Mouse (Mus musculus) liver, embryonic 13.5 days (tissue): ENCODE measurements around the gene Ptprb. TPM values are rescaled to one million over a fixed set of nuclear protein-coding genes. Genes with fewer than 3 reads are reported as not detected.

Experiments used
- ATAC-seq: fragments of 200-750 bp; cut with Nextera tagmentation; 2 replicates; pipeline ENCODE4 v1.8.0; 2017; ENCODE audit warnings: low read depth, mild to moderate bottlenecking, moderate number of reproducible peaks, moderate library complexity
- DNase-seq: peaks from one replicate; pipeline ENCODE4 v3.0.0; 2022
- H3K27ac ChIP-seq: fragments of 300-500 bp; sonication (generic); 2 replicates; pipeline ENCODE4 v1.5.1; 2015; ENCODE audit warnings: moderate library complexity, mild to moderate bottlenecking, inconsistent platforms
- H3K27me3 ChIP-seq: fragments of 300-500 bp; sonication (generic); 2 replicates; pipeline ENCODE4 v1.6.1; 2015; ENCODE audit warnings: mild to moderate bottlenecking, inconsistent platforms
- H3K36me3 ChIP-seq: fragments of 300-500 bp; sonication (generic); 2 replicates; pipeline ENCODE4 v1.6.1; 2015; ENCODE audit warnings: mild to moderate bottlenecking, inconsistent platforms
- H3K4me1 ChIP-seq: fragments of 300-500 bp; sonication (generic); replicated peaks from 2 replicates; pipeline ENCODE4 v1.6.1; 2015; ENCODE audit warnings: inconsistent platforms
- H3K4me2 ChIP-seq: fragments of 300-500 bp; sonication (generic); 2 replicates; pipeline ENCODE4 v1.6.1; 2015; ENCODE audit warnings: inconsistent platforms, mild to moderate bottlenecking, moderate library complexity
- H3K4me3 ChIP-seq: fragments of 300-500 bp; sonication (generic); replicated peaks from 2 replicates; pipeline ENCODE4 v1.5.1; 2015; ENCODE audit warnings: mild to moderate bottlenecking, inconsistent platforms
- H3K9ac ChIP-seq: fragments of 300-500 bp; sonication (generic); 2 replicates; pipeline ENCODE4 v1.6.1; 2015; ENCODE audit warnings: mild to moderate bottlenecking, inconsistent platforms
- H3K9me3 ChIP-seq: fragments of 300-500 bp; sonication (generic); replicated peaks from 2 replicates; pipeline ENCODE4 v1.6.1; 2016; ENCODE audit warnings: inconsistent platforms
- WGBS: fragments of 180-500 bp; shearing (Covaris S2); methylation state at CpG from one replicate; pipeline ENCODE4 v1.1.7; 2015; ENCODE audit not compliant: insufficient replicate concordance; 5-methylcytosine and 5-hydroxymethylcytosine counted together
- polyA plus RNA-seq: library from polyadenylated mRNA; unstranded; fragments of >200 nt; fragmentation: Nextera tagmentation; extraction: Ambion mirVana; gene quantifications from 2 replicates; pipeline ENCODE4 v1.2.1, GENCODE M21; 2015

The Ptprb gene
- polyA plus RNA-seq, 1 experiment from 2014 or later: 1.2 TPM

DNA sequence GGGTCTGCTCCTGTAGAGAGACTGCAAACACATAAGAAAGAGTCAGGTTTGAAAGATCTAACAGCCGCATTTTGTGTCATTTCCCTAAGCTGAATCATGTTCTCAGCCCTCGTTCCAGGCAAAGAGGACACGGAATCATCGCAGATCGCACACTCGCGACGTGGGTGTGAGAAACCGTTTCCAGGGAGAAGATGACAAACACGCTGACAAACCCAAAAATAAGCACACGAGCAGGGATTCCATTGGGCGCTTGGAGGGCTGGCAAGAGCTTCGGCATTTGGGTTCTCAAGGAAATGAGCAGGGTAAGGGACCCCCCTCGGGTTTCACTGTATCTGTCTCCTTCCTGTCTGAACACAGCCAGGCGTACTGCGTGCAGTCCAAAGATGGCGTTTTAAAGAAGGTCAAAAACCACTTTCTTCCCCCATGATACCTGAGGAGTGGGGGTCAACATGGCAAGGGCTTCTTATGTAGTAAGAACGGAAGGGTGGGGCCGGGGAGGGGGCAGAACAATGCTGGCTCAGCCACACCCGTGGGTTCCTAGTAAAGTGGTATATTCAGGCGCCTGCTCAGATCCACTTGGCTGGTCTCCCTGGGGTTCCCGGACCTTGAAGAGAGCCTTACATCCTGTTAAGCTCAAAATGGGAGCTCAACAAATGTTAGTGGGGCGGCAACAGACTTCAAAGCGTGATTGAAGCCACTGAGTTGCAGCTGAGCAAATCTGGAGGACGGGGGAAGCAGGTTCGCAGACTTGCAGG is 152.9 kb downstream of the Ptprb start:
- H3K4me3 ChIP-seq: no peak overlapping the region
- no peaks in the 10 kb centered on the region for H3K36me3 ChIP-seq
- no peaks in the 10 kb centered on the region for H3K9me3 ChIP-seq
- H3K9ac ChIP-seq: no peak overlapping the region
- no peaks in the 10 kb centered on the region for H3K4me1 ChIP-seq
- DNase-seq: no peak
- no peak for ATAC-seq
- no peak overlapping the region for H3K4me2 ChIP-seq
- H3K27ac ChIP-seq: no peak overlapping the region
- WGBS: 82% methylated on average over 26 of the region's 26 CpGs
- H3K27me3 ChIP-seq: no peaks in the 10 kb centered on the region

DNA sequence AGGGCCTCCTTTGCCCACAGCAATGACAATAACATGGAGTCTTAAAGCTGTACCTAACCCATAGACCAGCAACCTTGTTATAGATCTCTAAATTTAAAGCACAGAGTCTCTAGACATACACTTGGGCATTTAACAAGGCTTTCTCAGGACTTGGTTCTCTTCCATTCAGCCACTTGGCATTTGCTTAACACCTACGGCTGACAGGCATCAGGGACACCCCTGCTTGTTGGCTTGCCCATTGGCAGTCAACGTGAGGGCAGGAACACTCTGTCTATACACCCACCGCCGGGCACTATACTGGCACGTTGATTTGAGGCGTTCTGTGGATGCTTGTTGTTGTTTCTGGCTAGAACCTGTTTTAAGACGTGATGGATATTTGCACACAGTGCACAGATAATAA is 157.1 kb downstream of the Ptprb start:
- Histone ChIP-seq H3K27me3 (no peaks in the 10 kb centered on the region), H3K27ac (no peak overlapping the region), H3K9me3 (no peaks in the 10 kb centered on the region), H3K4me1 (no peaks in the 10 kb centered on the region), H3K9ac (no peak overlapping the region), H3K4me2 (no peak overlapping the region), H3K36me3 (no peaks in the 10 kb centered on the region), H3K4me3 (no peak overlapping the region)
- ATAC-seq (no peak), DNase-seq (no peak)
- WGBS: 80% methylated on average over 7 of the region's 7 CpGs

DNA sequence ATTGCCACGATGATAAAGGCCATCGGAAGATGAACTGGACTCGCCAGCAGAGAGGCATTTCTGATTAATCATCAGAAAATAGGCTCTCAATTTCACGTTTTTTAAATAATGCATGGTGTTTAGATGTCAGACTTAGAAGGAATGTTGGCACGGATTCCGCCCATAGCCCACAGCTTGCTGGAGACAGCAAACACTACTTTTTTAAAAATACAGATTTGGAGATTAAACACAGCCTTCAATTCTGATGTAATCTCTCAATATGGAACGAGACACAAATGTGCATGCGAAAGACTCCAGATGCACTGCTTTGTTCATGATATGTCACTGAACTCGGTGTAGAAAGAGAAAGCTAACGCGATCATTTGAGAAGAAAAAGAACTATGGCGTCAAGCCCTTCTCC is 160.1 kb downstream of the Ptprb start:
- no peaks in the 10 kb centered on the region for H3K27me3 ChIP-seq
- no peak overlapping the region for H3K9ac ChIP-seq
- no peaks in the 10 kb centered on the region for H3K4me1 ChIP-seq
- DNase-seq: no peak
- H3K27ac ChIP-seq: no peak overlapping the region
- 79% methylated on average over 12 of the region's 12 CpGs for WGBS
- no peak overlapping the region for H3K4me3 ChIP-seq
- no peak for ATAC-seq
- H3K4me2 ChIP-seq: no peak overlapping the region
- H3K36me3 ChIP-seq: no peaks in the 10 kb centered on the region
- peaks cover 19% of the 10 kb centered on the region for H3K9me3 ChIP-seq

Other genes with a start within 250 kb of the Ptprb start
- not detected in 2 replicates for gene 4933416C03Rik, start 161.6 kb upstream of the Ptprb start, polyA plus RNA-seq
- 0.24 and 0.48 TPM in 2 replicates for gene Kcnmb4, start 198.4 kb downstream of the Ptprb start, polyA plus RNA-seq